Comparison of ENCODE assay signal across 7 mouse cellular contexts in the genomic region with DNA sequence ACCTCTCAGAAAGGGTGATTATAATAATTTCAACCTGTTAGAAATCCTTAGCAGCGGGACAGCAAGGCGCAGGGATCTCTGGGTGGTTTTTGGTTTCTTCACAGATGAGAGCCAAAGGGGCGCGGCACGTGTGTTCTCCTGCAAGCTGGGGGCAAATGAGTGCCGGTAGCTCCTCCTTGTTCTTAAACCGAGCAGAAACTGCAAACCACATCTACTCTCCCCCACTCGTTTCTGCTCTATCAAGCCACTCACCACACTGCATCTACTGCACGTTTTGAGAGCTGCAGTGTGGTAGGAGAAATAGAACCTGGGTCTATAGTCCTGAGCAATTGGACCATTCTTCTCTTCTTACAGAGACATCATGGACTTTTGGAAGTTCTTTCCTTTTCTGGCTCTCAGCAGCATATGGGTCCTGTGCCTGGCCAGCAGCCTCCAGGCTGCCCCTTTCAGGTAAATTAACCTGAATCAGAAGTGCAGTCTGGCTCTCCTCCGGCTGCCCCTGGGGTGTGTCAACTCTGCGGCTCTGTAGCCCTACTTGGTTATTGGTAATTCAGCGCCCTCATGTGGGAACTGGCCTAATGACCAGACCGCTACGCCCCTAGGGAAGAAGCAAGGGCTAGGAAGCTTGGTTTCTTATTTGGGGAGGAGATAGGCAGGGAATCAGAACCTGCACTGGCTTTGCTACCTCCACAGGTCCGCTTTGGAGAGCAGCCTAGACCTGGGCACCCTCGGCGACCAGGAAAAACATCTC. TPM values are rescaled to one million over a fixed set of nuclear protein-coding genes. Genes with fewer than 3 reads are reported as not detected.
DNase-seq lines count a peak whose midpoint lies in the region; ATAC-seq and TF ChIP-seq lines count a peak whose summit lies in the region.

No protein-coding gene starts in this region.

- no peaks in the 10 kb centered on the region for H3K27me3 ChIP-seq in C2C12 (ENCODE audit: control insufficient read depth, insufficient read depth, insufficient read length)
- peaks cover 44% of the 10 kb centered on the region for H3K27me3 ChIP-seq in midbrain, embryonic 12.5 days

- peaks cover 20% of the 10 kb centered on the region; the same call in 1 of the 2 replicates for H3K4me1 ChIP-seq in midbrain, embryonic 12.5 days

- peak; percentile 57 for TF ChIP-seq CTCF in C2C12 (IDR thresholded peaks at IDR 0.05; ENCODE audit: control insufficient read depth, insufficient read depth, insufficient read length)

- peak; percentile 10 for DNase-seq in NIH3T3 (ENCODE audit: low read depth)
- DNase-seq in embryo, embryonic 11 days, result peak; percentile 74
- DNase-seq in heart, postnatal 36 days, result peak; percentile 9 to 20
- DNase-seq in layer of hippocampus, postnatal 10 days (ENCODE audit: low spot score in 2 of 2), result peak; percentile 38 to 66
- DNase-seq in thymus, postnatal 36 days, result peak; percentile 28 to 33

- no peak overlapping the region for H3K9ac ChIP-seq in midbrain, embryonic 12.5 days (replicated peaks)

- intact Hi-C loops in heart, postnatal 36 days (cut with DNase I), result loop anchor here (5.0 to 10.0 kb wide), 2 partner anchors 137 to 225 kb away; no protein-coding TSS in a partner anchor

- no peak overlapping the region for H3K27ac ChIP-seq in midbrain, embryonic 12.5 days (replicated peaks)

- no peak overlapping the region for H3ac ChIP-seq in C2C12 (ENCODE audit: control insufficient read depth, insufficient read length, low read depth)

- H3K4me2 ChIP-seq in midbrain, embryonic 12.5 days (replicated peaks), result peak overlapping the region; percentile 41

- 0 out of 2 replicates have a peak, but pooled peaks have one; percentile 38 for ATAC-seq in midbrain, embryonic 12.5 days (ENCODE audit: low FRiP score, low read depth)

- WGBS in midbrain, embryonic 12.5 days, result 4% methylated on average over 17 of the region's 17 CpGs

- no peaks in the 10 kb centered on the region for H3K79me2 ChIP-seq in C2C12 (ENCODE audit: control insufficient read depth, insufficient read depth)

- no peaks in the 10 kb centered on the region for H3K79me3 ChIP-seq in C2C12 (ENCODE audit: low read depth)

- H3K36me3 ChIP-seq in C2C12 (ENCODE audit: control insufficient read depth, insufficient read depth), result no peaks in the 10 kb centered on the region
- H3K36me3 ChIP-seq in midbrain, embryonic 12.5 days, result no peaks in the 10 kb centered on the region

- H3K9me3 ChIP-seq in midbrain, embryonic 12.5 days, result no peaks in the 10 kb centered on the region

- no peak overlapping the region for H3K4me3 ChIP-seq in C2C12 (ENCODE audit: insufficient read depth, poor library complexity, severe bottlenecking)
- peak overlapping the region; percentile 9 for H3K4me3 ChIP-seq in midbrain, embryonic 12.5 days

TF ChIP-seq in C2C12, 6 proteins besides CTCF, POLR2A, EP300 and RAD21:
- no peak for TF ChIP-seq MYOD1 (IDR thresholded peaks at IDR 0.05; ENCODE audit: control insufficient read depth, insufficient read length, low read depth)
- TF ChIP-seq FOSL1 (IDR thresholded peaks at IDR 0.05; ENCODE audit: insufficient read depth, low read length, poor library complexity, severe bottlenecking), result no peak
- no peak for TF ChIP-seq MAX (IDR thresholded peaks at IDR 0.05)
- TF ChIP-seq MYOG (IDR thresholded peaks at IDR 0.05; ENCODE audit: control insufficient read depth, extremely low read depth, insufficient read length), result no peak
- no peak for TF ChIP-seq CEBPB (IDR thresholded peaks at IDR 0.05; ENCODE audit: low read depth)

RNA-seq across cellular contexts. Expression of gene Calcb, which starts 1.1 kb away (rescaled TPM):
- 0.21 TPM for polyA plus RNA-seq in C2C12 (2012; fragmentation: generic; extraction: Trizol)
- total RNA-seq in heart, postnatal 36 days (2021), result 1 to 10 TPM in 1 of 2 experiments, under 1 TPM in 1; 0.38 to 1.1 TPM
- under 1 TPM in 1 of 2 experiments, not detected in 1; 0.38 TPM for total RNA-seq in layer of hippocampus, postnatal 10 days (2021)
- polyA plus RNA-seq in midbrain, embryonic 12.5 days (2016; fragmentation: Nextera tagmentation; extraction: Ambion mirVana), result 0.75 TPM in 1 of 2 replicates, not detected in the other

RNA-seq across cellular contexts. Expression of gene Insc, which starts 23.9 kb away (rescaled TPM):
- polyA plus RNA-seq in C2C12 (2012; fragmentation: generic; extraction: Trizol), result 0.41 TPM
- under 1 TPM; 0.53 to 0.54 TPM for total RNA-seq in heart, postnatal 36 days (2021)
- total RNA-seq in layer of hippocampus, postnatal 10 days (2021), result 1 to 10 TPM; 1.8 to 2.0 TPM
- 1.3 and 1.8 TPM in 2 replicates for polyA plus RNA-seq in midbrain, embryonic 12.5 days (2016; fragmentation: Nextera tagmentation; extraction: Ambion mirVana)

Comparison
In these comparisons a context has a peak if more than half of its experiments do, and no peak if none do; other contexts are left out.
1. DNase-seq: peak in every context shown above with its lines; median percentile 74 in embryo, embryonic 11 days; 52 in layer of hippocampus, postnatal 10 days; 30 in thymus, postnatal 36 days; 14 in heart, postnatal 36 days; 10 in NIH3T3.